In genomic region chr4:77558404-77559202, GRCm38 (mm10) we compare ENCODE assay signal across 9 mouse cellular contexts.
A peak's percentile ranks its signal among the peaks of the same experiment; 100 is the strongest.
DNase-seq lines count a peak whose midpoint lies in the region; ATAC-seq and TF ChIP-seq lines count a peak whose summit lies in the region.
"Had no signal": no experiment of that assay in that cellular context is flagged by ENCODE, and none has a peak within 500 bp of the region (broad histone marks: within the 10 kb centered on the region; RNA-seq: fewer than 3 reads in every experiment).

No protein-coding gene starts in this region.

- no peak overlapping the region for H3K4me3 ChIP-seq in embryonic facial prominence, embryonic 10.5 days
- H3K4me3 ChIP-seq in kidney, postnatal 0 days (replicated peaks; ENCODE audit: low read depth, low read length), result no peak overlapping the region
- H3K4me3 ChIP-seq: heart, embryonic 13.5 days had no signal

- no peak overlapping the region for H3K27ac ChIP-seq in embryonic facial prominence, embryonic 10.5 days (replicated peaks)
- no peak overlapping the region for H3K27ac ChIP-seq in kidney, postnatal 0 days
- H3K27ac ChIP-seq: heart, embryonic 13.5 days had no signal

- no peaks in the 10 kb centered on the region for H3K36me3 ChIP-seq in embryonic facial prominence, embryonic 10.5 days (replicated peaks)
- H3K36me3 ChIP-seq in kidney, postnatal 0 days (ENCODE audit: insufficient read depth, low read length), result no peaks in the 10 kb centered on the region
- H3K36me3 ChIP-seq: heart, embryonic 13.5 days had no signal

- peak; percentile 4 for DNase-seq in CD4-positive, CD25-positive, alpha-beta regulatory T cell, adult 2 months (ENCODE audit: low read depth, low spot score)
- peak; percentile 4 for DNase-seq in thymus, postnatal 0 days (ENCODE audit: low spot score)
- no peak for DNase-seq in thymus, adult 18-20 months
- peak; percentile 52 for DNase-seq in embryonic facial prominence, embryonic 10.5 days (ENCODE audit: low spot score)
- DNase-seq in kidney, postnatal 0 days (ENCODE audit: low spot score), result peak; percentile 81
- peak; percentile 30 for DNase-seq in lung, postnatal 10 days
- DNase-seq in right cerebral cortex, postnatal 14 days, result peak; percentile 49

- no peak overlapping the region for H3K4me2 ChIP-seq in kidney, postnatal 0 days (ENCODE audit: low read length)
- H3K4me2 ChIP-seq: heart, embryonic 13.5 days had no signal

- H3K27me3 ChIP-seq in embryonic facial prominence, embryonic 10.5 days (replicated peaks; ENCODE audit: low read depth, poor library complexity, severe bottlenecking), result no peaks in the 10 kb centered on the region
- H3K27me3 ChIP-seq in kidney, postnatal 0 days (ENCODE audit: insufficient read depth, low read length), result no peaks in the 10 kb centered on the region
- H3K27me3 ChIP-seq: heart, embryonic 13.5 days had no signal

- ATAC-seq in CD4-positive, CD25-positive, alpha-beta regulatory T cell, adult 4 months, result no peak
- no peak for ATAC-seq in kidney, postnatal 0 days (replicated peaks; ENCODE audit: low FRiP score, low read depth)

- no peak overlapping the region for H3K9ac ChIP-seq in kidney, postnatal 0 days (ENCODE audit: low read depth, low read length)
- H3K9ac ChIP-seq: heart, embryonic 13.5 days had no signal

- no peaks in the 10 kb centered on the region for H3K9me3 ChIP-seq in embryonic facial prominence, embryonic 10.5 days
- no peaks in the 10 kb centered on the region for H3K9me3 ChIP-seq in kidney, postnatal 0 days (replicated peaks; ENCODE audit: low read length)
- H3K9me3 ChIP-seq: heart, embryonic 13.5 days had no signal

- WGBS in embryonic facial prominence, embryonic 10.5 days, result 21% methylated on average over 14 of the region's 14 CpGs
- WGBS in kidney, postnatal 0 days, result 20% methylated on average over 14 of the region's 14 CpGs

- no peaks in the 10 kb centered on the region for H3K4me1 ChIP-seq in embryonic facial prominence, embryonic 10.5 days
- no peaks in the 10 kb centered on the region for H3K4me1 ChIP-seq in kidney, postnatal 0 days (replicated peaks; ENCODE audit: insufficient read depth, low read length)
- H3K4me1 ChIP-seq: heart, embryonic 13.5 days had no signal

- TF ChIP-seq CTCF in kidney, postnatal 0 days (IDR thresholded peaks at IDR 0.05; ENCODE audit: low read depth), result peak; percentile 90

Comparison
In these comparisons a context has a peak if more than half of its experiments do, and no peak if none do; other contexts are left out.
1. DNase-seq: peak in CD4-positive, CD25-positive, alpha-beta regulatory T cell, adult 2 months (single experiment), thymus, postnatal 0 days (single experiment), embryonic facial prominence, embryonic 10.5 days (single experiment), kidney, postnatal 0 days (single experiment), lung, postnatal 10 days (single experiment) and right cerebral cortex, postnatal 14 days (single experiment); none in thymus, adult 18-20 months (0 of 2).